Mouse (Mus musculus) brain, adult 2 months (tissue): Measurements from ENCODE around the gene Rasgrp3.

Experiments
- DNase-seq: peaks from one replicate; pipeline ENCODE4 v3.0.0; 2011; ENCODE audit warnings: low read depth, low spot score

The Rasgrp3 gene

DNA sequence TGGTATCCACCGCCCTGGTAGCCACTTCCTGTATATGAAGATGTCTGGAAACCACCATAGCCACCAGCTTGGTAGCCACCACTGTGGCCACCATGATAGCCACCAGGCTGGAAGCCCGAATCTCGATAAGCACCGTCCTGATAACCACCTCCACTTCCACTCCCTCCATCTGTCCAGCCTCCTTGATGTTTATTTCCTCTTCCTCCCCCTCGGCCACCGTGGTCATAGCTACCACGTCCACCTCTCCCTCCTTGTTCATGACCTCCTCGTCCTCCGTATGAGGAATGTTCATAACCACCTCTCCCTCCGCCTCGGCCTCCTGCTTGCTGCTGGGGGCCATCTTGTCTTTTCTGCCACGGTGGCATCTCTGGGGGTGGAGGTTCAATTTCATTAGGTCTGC lies 102.7 kb downstream of the Rasgrp3 start:
- DNase-seq, result no peak

DNA sequence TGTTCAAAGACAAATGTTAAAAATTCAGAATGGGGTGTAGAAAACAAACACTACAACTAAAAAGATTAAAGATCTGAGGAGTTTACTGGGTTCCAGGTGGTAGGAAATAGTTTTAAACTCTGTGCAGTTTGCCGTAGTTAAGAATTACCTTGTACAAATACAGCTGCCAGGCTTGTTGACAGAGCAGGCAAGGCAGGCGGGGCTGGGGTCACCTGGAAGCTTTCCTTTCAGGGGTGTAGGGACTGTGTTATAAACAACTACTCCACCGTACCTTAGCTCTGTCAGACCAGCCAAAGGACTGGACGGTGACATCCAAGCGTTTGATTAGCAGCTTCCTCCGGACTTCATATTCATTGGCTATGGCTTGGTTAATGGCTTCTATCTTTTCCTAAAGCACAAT lies 103.4 kb downstream of the Rasgrp3 start:
- no peak for DNase-seq

DNA sequence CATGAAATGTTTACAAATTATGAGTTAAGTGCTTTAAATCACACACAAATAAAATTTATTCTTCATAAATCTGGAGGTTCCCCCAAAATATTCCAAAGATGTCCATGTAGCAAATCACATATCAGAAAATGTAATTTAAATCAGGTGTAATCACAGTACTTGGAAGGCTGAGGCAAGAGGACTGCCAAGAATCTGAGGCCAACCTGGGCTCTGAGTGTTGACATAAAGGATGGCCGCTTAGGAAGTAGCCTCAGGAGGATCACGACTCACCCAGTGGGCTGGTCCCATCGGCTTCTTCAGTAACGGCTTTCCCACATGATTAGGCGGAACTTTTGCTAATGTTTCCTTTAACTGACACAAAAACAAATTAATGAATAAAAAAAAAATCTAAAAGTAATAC lies 104.1 kb downstream of the Rasgrp3 start:
- DNase-seq, result no peak

DNA sequence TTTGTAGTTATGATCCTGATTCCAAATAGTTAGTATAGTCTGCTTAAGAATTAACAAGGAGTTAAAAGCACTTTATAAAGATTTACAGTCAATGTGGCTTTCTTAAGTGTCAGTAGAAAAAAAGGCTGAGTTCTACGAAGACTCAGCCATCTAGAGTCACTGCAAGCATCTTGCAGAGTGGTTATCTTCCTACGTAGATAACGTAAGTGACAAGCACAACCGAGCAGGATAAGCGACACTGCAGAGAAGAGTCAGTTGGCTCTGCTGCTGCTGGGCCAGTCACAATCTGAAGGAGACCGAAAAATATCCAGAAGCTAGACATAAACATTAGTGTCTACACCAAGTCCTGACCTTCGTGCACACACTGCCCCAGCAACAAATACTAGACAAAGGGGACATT lies 107.7 kb downstream of the Rasgrp3 start:
- DNase-seq, result no peak

DNA sequence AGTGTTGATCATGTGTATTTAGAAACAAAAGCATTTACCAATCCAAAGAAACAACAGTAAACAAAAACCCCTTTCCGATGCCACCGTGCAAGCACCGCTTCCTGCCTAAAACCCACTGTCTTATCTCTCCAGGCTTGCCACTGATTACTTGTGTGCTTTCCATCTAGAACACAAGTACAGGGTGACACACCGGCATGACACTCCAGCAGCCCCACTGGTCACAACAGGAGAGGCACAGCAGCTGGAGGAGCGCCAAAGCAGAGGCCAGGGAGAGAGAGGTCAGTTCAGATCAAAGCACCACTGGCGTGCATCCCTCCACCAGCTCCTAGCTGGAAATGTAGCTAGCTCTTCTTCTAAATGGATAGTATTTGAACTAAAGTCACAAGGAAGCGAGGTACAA lies 108.6 kb downstream of the Rasgrp3 start:
- DNase-seq, result no peak

DNA sequence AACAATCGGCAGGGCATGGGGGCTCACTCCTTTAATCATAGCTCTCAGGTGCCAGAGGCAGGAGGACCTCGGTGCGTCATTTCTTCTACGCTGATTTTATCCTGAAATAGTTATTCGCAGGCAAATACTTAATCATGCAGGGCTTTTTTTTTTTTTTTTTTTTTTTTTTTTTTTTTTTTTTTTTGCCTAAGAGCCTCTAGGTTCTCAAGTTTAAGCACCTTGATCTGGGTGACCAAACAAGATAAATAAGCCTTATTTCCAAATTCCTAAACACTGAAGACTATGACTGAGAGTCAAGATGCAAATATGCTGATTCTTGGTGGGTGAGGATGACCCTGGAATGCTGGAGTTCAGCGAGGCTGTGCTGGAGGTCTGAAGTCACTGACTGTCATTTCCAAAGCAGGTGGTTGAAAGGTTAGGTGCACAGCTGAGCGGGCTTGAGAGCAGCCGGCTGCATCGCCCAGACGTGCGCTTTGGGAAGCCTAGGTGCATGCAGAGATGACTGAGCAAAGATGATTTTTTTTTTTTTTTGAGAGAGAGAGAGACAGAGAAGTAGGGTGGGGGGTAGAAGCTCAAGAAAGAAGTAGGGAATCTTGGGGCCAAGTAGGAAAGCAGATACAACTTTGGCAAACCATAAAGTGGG lies 115.2 kb downstream of the Rasgrp3 start:
- no peak for DNase-seq

DNA sequence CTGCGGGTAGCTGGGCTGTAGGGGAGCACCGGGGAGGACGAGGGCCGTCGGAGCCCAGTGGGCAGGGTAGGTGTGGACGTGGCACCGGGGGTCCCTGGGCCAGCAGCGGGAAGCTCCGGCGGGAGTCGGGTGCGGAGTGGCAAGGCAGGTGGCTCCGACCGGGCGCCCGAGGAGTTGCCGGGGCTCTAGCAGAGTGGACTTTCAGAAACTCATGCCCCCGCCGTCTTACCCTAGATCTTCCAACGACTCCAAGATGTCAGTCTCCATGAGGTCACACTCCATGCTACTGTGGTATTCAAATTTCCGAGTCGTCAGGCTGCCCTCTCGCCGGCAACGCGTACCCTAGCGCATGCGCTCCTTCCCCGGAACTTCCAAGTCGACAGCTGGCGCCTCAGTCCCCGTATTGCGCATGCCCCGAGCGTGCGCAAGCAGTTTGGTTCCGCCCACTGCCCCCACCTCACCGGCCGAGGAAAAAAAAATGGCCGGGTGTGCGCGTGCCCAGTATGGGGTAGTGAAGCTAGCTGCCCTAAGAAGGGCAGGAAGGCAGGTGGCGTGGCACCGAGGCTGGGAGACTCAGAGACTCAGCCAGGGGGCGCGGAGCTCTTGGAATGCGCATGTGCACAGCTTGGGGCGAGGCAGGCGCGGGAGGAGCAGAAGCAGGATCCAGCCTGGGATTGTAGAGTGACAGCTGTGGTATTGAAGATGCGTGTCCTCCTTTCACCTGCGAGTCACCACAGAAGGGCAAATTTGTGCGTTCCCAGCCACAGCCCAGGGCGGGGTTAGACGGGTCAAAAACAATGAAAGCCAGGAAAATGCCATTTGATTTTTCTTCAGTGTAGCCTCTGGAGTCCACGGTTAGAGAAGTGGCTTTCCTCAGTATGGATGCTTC lies 116.1 kb downstream of the Rasgrp3 start, which contains the start of gene Fam98a:
Gene Fam98a (minus strand): TSS at position 435 of the 889 bp plus-strand sequence.
- peak; percentile 99 for DNase-seq

DNA sequence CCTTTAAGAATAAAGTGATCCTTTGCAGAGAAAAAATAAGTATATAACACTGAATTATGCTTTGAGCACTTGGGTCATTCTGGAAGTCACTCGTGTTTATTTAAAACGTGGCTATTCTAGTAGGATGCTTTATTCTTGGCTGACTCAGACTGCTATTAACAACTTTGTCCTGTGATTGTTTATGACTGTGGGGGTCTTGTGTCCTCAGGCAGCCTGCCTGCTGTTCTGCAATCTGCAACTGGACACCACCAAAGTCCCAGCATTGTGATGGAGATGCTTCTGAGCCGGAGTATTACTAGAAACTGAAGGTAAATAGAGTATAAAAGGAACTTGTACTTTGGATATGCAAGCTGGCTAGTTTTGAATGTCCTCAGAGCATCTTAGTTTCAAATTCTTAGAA lies 121.3 kb downstream of the Rasgrp3 start:
- DNase-seq, result no peak

DNA sequence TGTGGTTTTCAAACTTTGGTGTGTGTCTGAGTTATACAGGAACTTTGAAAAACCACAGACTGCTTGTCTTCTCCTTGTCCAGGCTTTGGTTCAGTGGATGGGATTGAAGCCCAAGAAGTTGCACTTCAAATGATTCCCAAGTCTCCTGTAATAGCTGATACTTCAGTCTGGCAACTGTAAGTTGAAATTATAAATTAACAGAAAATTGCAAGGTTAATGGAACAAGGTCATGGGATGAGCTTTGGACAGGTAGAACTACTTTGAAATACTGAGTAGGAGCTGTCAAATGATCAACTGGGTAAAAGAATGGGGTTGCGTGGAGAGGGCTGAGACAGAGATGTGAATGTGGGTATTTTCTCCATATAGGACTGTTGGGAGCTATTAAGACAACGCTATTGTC lies 122.3 kb downstream of the Rasgrp3 start:
- no peak for DNase-seq

DNA sequence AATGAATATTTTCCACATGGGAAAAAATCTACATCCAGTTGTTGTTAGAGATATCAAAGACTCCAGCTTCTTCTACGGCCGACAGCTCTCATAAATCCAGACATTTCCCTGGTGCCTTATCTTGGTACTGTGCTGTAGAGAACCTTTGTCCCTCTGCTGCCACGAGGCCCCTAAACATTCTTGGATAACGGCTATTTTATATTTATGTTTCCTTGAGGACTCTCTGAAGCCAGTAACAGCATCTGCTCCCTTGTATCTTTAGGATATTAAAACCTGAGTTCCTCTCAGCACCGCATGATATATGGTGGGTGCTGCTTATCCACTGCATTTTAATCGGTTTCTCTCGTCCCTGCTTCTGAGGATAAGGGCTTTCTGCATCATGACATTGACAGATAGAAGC lies 139.9 kb downstream of the Rasgrp3 start:
- no peak for DNase-seq
